Mouse (Mus musculus): ENCODE data around the gene Osbpl6.

Osbpl6 gene

DNA sequence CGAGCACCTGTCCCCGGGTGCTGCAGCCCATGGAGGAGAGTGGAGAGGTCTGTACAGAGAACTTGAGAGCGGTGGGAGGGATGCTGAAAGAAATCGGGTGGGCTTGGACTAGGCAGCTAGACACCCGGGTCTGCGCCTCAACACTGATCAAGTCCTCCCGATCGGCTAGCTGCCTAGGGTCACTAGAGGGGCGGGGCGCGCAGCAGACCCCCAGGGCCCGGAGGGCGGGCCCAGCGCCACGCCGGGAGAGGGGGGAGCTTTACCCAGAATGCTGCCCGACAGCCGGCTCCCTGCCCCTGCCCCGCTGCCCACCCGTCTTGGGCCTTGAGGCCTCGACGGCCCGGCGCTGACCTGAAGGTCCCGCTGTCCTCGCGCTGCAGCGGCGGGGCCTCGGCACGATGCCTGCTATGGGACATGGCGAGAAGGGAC, 241.1 kb downstream of the Osbpl6 start:
- DNase-seq (ENCODE audit: low read depth, low spot score) = no peak

DNA sequence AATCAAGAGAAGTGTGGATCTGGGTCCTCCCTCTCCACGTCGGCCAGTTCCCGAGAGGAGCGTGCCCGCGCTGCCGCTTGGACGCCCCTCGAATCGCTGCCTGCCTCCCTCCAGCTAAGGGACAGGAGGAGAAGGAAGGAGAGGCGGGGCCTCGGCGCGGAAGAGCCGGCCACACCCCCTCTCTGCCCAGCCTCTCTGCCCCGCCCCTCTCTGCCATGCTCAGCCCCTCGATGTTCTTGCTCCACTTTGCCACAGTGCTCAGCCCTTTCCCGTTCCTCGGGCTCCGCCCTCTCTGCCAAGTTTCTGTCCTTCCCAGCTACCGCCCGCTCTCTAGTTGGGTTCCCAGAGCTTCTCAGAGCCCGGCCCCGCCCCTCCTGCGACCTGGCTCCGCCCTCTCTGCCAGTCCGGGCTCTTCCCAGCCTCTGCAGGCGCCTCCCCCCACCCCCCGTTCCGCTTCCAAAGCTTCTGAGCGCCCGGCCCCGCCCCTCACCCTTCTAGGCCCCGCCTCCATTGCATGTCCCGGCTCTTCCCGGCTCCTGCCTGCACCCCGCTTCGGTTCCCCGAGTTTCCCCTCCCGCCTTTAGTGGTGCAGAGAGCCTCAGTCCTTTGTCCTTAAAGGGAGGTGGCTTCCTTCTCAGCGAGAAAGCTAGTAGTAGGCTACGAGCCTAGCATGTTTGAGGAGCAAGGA, 241.7 kb downstream of the Osbpl6 start, which contains the start of the genes Prkra and Pjvk:
Prkra (minus strand) TSS at position 133 of the 688 bp plus-strand sequence.
Pjvk (plus strand) TSS at position 594 of the 688 bp plus-strand sequence.
- DNase-seq (ENCODE audit: low read depth, low spot score) = peak; percentile 96

- DNase-seq (ENCODE audit: low read depth, low spot score) = no peak
Measured at GRCm38 (mm10) chr2:76648666-76649141, 242.4 kb downstream of the Osbpl6 start.
